Mouse (Mus musculus) CD8-positive naive resting alpha-beta T cell, adult 2 months (primary cell): ENCODE measurements around the gene Mipep.

ENCODE experiments used
- DNase-seq, 2 experiments: peaks; one replicate each; pipeline ENCODE4 v3.0.0; 2022; ENCODE audit warnings: low read depth in 2 of 2, low spot score in 2 of 2

The Mipep gene

GRCm38 (mm10) chr14:60863396-60863795, 79.0 kb downstream of the Mipep start:
- DNase-seq = no peak

GRCm38 (mm10) chr14:60866399-60866798, 82.0 kb downstream of the Mipep start:
- no peak for DNase-seq

- no peak for DNase-seq
Observed at GRCm38 (mm10) chr14:60868325-60868724, 84.0 kb downstream of the Mipep start.

- no peak for DNase-seq
Observed at GRCm38 (mm10) chr14:60871831-60872230, 87.5 kb downstream of the Mipep start.

GRCm38 (mm10) chr14:60882106-60882505, 97.7 kb downstream of the Mipep start:
- no peak for DNase-seq

GRCm38 (mm10) chr14:60882681-60883080, 98.3 kb downstream of the Mipep start:
- no peak for DNase-seq

GRCm38 (mm10) chr14:60885361-60885950, 101.1 kb downstream of the Mipep start:
- DNase-seq = no peak

- DNase-seq = no peak
Observed at GRCm38 (mm10) chr14:60893882-60894281, 109.5 kb downstream of the Mipep start.

- DNase-seq = no peak
Observed at GRCm38 (mm10) chr14:60895172-60896000, 111.0 kb downstream of the Mipep start.

GRCm38 (mm10) chr14:60898086-60898667, 113.8 kb downstream of the Mipep start:
- no peak for DNase-seq

GRCm38 (mm10) chr14:60904501-60904900, 120.1 kb downstream of the Mipep start:
- DNase-seq = no peak

- DNase-seq = no peak
Observed at GRCm38 (mm10) chr14:60906421-60907374, 122.3 kb downstream of the Mipep start.

- no peak for DNase-seq
Observed at GRCm38 (mm10) chr14:60909351-60909750, 125.0 kb downstream of the Mipep start.

GRCm38 (mm10) chr14:60910506-60911444, 126.4 kb downstream of the Mipep start:
- DNase-seq = no peak

GRCm38 (mm10) chr14:60912981-60913468, 128.7 kb downstream of the Mipep start:
- DNase-seq = no peak

GRCm38 (mm10) chr14:60916661-60917060, 132.3 kb downstream of the Mipep start:
- DNase-seq = no peak

- no peak for DNase-seq
Observed at GRCm38 (mm10) chr14:60926011-60926410, 141.6 kb downstream of the Mipep start.

- DNase-seq = no peak
Observed at GRCm38 (mm10) chr14:60935705-60936104, 151.3 kb downstream of the Mipep start.

- DNase-seq = no peak
Observed at GRCm38 (mm10) chr14:60937481-60938039, 153.2 kb downstream of the Mipep start.
